Mouse (Mus musculus) midbrain, embryonic 16.5 days (tissue): Measurements from ENCODE around the gene Clec9a. TPM values are rescaled to one million over a fixed set of nuclear protein-coding genes. Genes with fewer than 3 reads are reported as not detected.

Experiments
- ATAC-seq: fragments of 200-750 bp; cut with Nextera tagmentation; 2 replicates; pipeline ENCODE4 v1.8.0; 2017; ENCODE audit warnings: moderate TSS enrichment
- H3K27ac ChIP-seq: fragments of 300-500 bp; sonication (generic); 2 replicates; pipeline ENCODE4 v1.5.1; 2014; ENCODE audit warnings: mild to moderate bottlenecking, low read length, mixed read lengths
- H3K27me3 ChIP-seq: fragments of 300-500 bp; sonication (generic); 2 replicates; pipeline ENCODE4 v1.6.1; 2014; ENCODE audit warnings: low read depth, low read length, mixed read lengths; ENCODE audit not compliant: control insufficient read depth, insufficient read depth
- H3K36me3 ChIP-seq: fragments of 300-500 bp; sonication (generic); 2 replicates; pipeline ENCODE4 v1.6.1; 2014; ENCODE audit warnings: mild to moderate bottlenecking, low read length, moderate library complexity, mixed read lengths; ENCODE audit not compliant: control insufficient read depth, insufficient read depth
- H3K4me1 ChIP-seq: fragments of 300-500 bp; sonication (generic); 2 replicates; pipeline ENCODE4 v1.6.1; 2014; ENCODE audit warnings: mild to moderate bottlenecking, low read length, mixed read lengths; ENCODE audit not compliant: control insufficient read depth, insufficient read depth
- H3K4me2 ChIP-seq: fragments of 300-500 bp; sonication (generic); 2 replicates; pipeline ENCODE4 v1.6.1; 2014; ENCODE audit warnings: mild to moderate bottlenecking, low read length, mixed read lengths
- H3K4me3 ChIP-seq: fragments of 300-500 bp; sonication (generic); 2 replicates; pipeline ENCODE4 v1.5.1; 2014; ENCODE audit warnings: low read depth, mild to moderate bottlenecking, low read length, moderate library complexity, mixed read lengths
- H3K9ac ChIP-seq: fragments of 300-500 bp; sonication (generic); 2 replicates; pipeline ENCODE4 v1.6.1; 2014; ENCODE audit warnings: low read depth, low read length, mixed read lengths
- H3K9me3 ChIP-seq: fragments of 300-500 bp; sonication (generic); replicated peaks from 2 replicates; pipeline ENCODE4 v1.6.1; 2014; ENCODE audit warnings: mild to moderate bottlenecking, low read length, mixed read lengths; ENCODE audit not compliant: control insufficient read depth, poor library complexity, severe bottlenecking
- WGBS: fragments of 180-500 bp; shearing (Covaris S2); extraction: QIAGEN DNeasy Blood & Tissue Kit; methylation state at CpG from one replicate; pipeline ENCODE4 v1.1.7; 2014; 5-methylcytosine and 5-hydroxymethylcytosine counted together
- polyA plus RNA-seq: library from polyadenylated mRNA; unstranded; fragments of >200 nt; fragmentation: Nextera tagmentation; extraction: Ambion mirVana; gene quantifications from 2 replicates; pipeline ENCODE4 v1.2.1, GENCODE M21; 2015

Clec9a gene
- polyA plus RNA-seq, 1 experiment from 2014 or later: 0.45 TPM

DNA sequence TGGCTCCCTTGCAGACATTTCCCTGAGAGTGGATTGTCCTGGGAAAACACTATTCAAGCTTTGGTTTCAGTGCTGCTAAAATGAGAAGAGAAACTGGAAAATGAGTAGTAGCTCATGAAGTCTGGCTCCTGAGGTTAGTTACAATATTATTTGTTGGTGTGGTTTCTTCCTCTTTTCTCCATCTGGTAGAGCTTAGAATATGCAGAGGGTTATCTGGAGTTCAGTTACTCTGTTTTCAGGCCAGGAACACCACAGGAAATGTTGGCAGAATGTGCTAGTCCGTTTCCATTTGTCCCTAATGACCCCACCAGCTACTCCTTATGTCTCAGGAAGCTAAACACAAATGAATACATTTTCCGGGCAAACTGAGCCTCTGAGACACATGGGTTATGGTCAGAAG is 1.3 kb upstream of the Clec9a start:
- Histone ChIP-seq H3K9me3 (no peaks in the 10 kb centered on the region), H3K36me3 (no peaks in the 10 kb centered on the region), H3K27me3 (no peaks in the 10 kb centered on the region), H3K4me2 (no peak overlapping the region), H3K4me3 (no peak overlapping the region), H3K27ac (no peak overlapping the region), H3K4me1 (no peaks in the 10 kb centered on the region), H3K9ac (no peak overlapping the region)
- 63% methylated on average over 2 of the region's 2 CpGs for WGBS
- ATAC-seq: no peak

DNA sequence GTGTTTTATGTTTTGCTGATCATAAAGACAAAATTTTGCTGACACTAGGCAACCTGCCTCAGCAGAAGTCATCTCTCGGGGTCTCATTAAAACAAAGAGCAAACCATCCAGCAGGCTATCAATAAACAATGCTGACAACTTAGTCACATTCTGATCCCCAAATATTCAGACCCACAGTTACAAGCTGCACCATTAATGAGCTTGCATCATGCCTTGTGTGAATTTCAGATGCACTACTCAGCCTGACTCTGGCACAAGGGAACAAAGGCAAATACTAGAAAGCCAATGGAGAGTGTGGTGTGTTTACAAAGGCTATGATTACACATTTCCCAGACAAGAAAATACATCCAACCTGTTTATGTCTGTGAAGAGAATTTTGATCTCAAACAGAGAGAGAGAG is 5.5 kb downstream of the Clec9a start:
- no peaks in the 10 kb centered on the region for H3K36me3 ChIP-seq
- H3K4me3 ChIP-seq: no peak overlapping the region
- H3K9ac ChIP-seq: no peak overlapping the region
- H3K4me1 ChIP-seq: no peaks in the 10 kb centered on the region
- no peak overlapping the region; the same call in 1 of the 2 replicates for H3K27ac ChIP-seq
- ATAC-seq: peak; percentile 82
- H3K4me2 ChIP-seq: no peak overlapping the region
- no peaks in the 10 kb centered on the region for H3K9me3 ChIP-seq
- 77% methylated on average over 1 of the region's 1 CpGs for WGBS
- no peaks in the 10 kb centered on the region for H3K27me3 ChIP-seq

DNA sequence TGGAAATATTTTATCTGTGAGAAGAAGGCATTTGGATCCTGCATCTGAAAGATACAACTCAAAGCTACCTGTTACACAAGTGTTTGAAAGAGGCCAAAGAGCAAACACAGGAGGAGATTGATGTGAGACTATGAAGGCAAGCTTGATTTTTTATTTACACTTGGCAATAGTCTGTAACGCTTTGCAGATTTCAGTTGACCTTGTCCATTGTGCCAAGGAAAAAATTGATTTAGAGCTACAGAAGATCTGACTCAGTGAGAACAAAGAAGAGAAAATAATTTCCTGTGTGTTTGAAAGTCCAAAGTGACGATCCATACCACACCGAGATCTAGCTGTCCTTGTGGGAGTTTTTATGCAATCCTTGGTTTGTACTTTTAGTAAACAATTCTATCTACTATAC is 13.6 kb downstream of the Clec9a start:
- Histone ChIP-seq H3K4me2 (no peak overlapping the region), H3K4me3 (no peak overlapping the region), H3K27me3 (no peaks in the 10 kb centered on the region), H3K27ac (no peak overlapping the region), H3K9me3 (no peaks in the 10 kb centered on the region), H3K36me3 (no peaks in the 10 kb centered on the region), H3K9ac (no peak overlapping the region), H3K4me1 (no peaks in the 10 kb centered on the region; the same call in 1 of the 2 replicates)
- no peak for ATAC-seq
- WGBS: 81% methylated on average over 3 of the region's 3 CpGs

DNA sequence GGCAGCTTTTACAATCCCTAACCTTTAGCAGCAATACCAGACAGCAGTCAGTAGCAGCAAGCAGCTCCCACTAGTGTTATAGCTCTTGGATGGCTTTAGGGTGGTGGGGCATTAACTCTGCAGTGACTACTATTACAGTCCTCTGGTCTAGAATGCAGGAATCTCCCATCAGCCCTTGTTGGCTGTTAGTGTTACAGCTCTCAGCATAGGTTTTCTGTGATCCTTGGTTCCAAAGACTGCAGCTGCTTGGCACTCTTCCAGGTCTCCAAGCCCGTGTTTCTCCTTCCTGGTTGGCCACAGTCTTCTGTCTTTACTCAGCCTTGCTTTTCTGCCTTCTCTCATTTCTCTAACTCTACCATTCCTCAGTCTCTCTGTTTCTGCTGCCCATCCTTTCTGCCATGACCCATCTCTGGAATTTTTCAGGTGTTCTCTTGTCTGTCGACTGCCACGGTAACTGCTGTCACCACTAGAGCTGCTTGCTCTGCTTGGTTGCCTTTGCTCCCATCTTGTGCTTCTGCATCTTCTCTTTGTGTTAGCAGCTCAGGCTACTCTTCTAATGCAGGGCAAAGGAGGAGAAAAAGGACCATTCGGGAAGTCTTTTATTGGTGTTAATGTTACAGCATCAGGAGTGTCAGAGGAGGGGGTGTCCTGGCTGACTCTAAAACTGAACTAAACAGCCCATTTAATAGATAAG is 14.5 kb downstream of the Clec9a start:
- Histone ChIP-seq H3K4me1 (no peaks in the 10 kb centered on the region; the same call in 1 of the 2 replicates), H3K4me2 (no peak overlapping the region), H3K27ac (no peak overlapping the region)

DNA sequence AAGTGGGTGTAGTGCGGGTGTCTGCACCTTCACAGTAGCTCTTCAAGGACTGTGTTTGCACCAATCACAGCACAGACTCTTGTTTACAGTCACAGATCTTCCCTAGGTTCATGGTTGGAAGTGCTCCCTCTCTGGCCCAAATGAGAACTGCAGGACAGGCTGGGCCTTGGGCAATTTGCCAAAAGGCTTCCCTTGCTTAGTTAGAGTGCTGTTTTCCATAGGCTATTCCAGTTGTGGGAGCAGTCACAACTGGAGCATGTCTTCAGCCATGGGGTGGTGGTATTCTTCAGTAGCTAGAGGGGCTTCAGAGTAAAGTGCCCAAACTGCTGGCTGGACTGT is 15.0 kb downstream of the Clec9a start:
- Histone ChIP-seq H3K27me3 (no peaks in the 10 kb centered on the region), H3K9ac (no peak overlapping the region), H3K36me3 (no peaks in the 10 kb centered on the region), H3K27ac (no peak overlapping the region), H3K9me3 (no peaks in the 10 kb centered on the region), H3K4me2 (no peak overlapping the region), H3K4me3 (no peak overlapping the region), H3K4me1 (no peaks in the 10 kb centered on the region; the same call in 1 of the 2 replicates)
- ATAC-seq: peak; percentile 82
- WGBS: 29% methylated on average over 1 of the region's 1 CpGs

More for the DNA sequence above, 14.5 kb downstream of the Clec9a start:
- ATAC-seq: no peak
- H3K4me3 ChIP-seq: no peak overlapping the region
- no peak overlapping the region for H3K9ac ChIP-seq
- no peaks in the 10 kb centered on the region for H3K36me3 ChIP-seq
- 69% methylated on average over 4 of the region's 4 CpGs for WGBS
- H3K27me3 ChIP-seq: no peaks in the 10 kb centered on the region
- no peaks in the 10 kb centered on the region for H3K9me3 ChIP-seq

DNA sequence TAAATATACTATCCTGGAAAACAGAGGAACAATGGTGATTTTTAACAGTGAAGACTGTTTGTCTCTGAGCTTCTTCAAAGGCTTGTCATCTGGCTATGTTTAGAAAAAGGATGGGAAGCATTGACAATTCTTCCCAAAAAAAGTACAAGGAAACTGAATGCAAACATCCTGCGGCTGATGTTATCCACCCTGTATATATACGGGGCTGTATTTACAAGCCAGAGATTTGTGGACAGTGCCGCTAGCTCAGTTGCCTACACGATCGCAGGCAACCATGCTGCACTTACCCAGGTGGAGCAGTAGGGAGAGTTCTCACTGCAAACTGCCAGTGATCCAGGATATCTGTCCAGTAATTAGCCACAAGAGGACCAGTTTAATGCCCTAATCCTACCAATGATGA is 16.6 kb downstream of the Clec9a start:
- H3K27ac ChIP-seq: no peak overlapping the region
- no peaks in the 10 kb centered on the region for H3K36me3 ChIP-seq
- no peak overlapping the region for H3K4me2 ChIP-seq
- 72% methylated on average over 5 of the region's 5 CpGs for WGBS
- no peak overlapping the region for H3K4me3 ChIP-seq
- ATAC-seq: no peak
- H3K27me3 ChIP-seq: no peaks in the 10 kb centered on the region
- H3K9ac ChIP-seq: no peak overlapping the region
- H3K4me1 ChIP-seq: no peaks in the 10 kb centered on the region; the same call in 1 of the 2 replicates
- no peaks in the 10 kb centered on the region for H3K9me3 ChIP-seq

DNA sequence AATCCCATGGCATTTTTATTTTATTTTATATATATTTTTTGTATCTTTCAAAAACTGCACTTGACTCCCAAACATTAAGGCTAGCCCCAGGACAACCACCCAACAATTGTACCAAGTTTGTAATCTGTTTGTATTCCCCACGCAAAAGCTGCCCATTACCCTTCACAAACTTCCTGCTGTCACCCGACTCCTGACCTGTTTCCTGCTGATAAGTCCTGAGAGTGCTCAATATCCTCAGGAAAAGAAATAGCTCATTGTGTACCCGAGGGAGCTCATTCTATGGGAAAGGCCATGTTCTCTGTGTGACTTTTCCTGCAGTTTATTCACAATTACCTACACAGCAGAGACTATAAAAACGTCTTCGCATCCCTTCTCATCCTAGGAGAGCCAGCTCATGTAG is 17.1 kb downstream of the Clec9a start:
- Histone ChIP-seq H3K4me1 (no peaks in the 10 kb centered on the region; the same call in 1 of the 2 replicates), H3K4me3 (no peak overlapping the region), H3K9ac (no peak overlapping the region), H3K27me3 (no peaks in the 10 kb centered on the region), H3K4me2 (no peak overlapping the region), H3K9me3 (no peaks in the 10 kb centered on the region), H3K27ac (no peak overlapping the region), H3K36me3 (no peaks in the 10 kb centered on the region)
- 43% methylated on average over 5 of the region's 5 CpGs for WGBS
- ATAC-seq: no peak

DNA sequence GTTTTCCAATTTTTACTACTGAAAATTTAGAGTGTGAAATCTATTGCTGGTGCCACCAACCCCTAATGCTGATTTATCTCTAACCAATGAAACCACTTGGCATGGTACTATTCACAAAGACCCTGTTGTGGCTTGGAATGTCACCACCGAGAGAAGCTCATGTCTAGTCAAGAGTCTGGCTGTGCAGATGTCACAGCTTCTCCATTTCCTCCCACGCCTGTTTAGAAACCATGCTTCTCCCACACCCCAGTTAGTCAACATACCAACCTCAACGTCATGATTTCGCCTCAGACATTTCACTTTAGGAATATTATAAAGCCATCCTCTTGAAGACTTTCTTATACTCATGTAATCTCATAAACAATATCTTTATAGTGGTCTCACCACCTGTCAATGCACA is 18.6 kb downstream of the Clec9a start:
- H3K9ac ChIP-seq: no peak overlapping the region
- WGBS: 90% methylated on average over 4 of the region's 4 CpGs
- ATAC-seq: no peak
- no peaks in the 10 kb centered on the region for H3K27me3 ChIP-seq
- H3K27ac ChIP-seq: no peak overlapping the region
- H3K4me2 ChIP-seq: no peak overlapping the region
- no peaks in the 10 kb centered on the region for H3K36me3 ChIP-seq
- H3K4me1 ChIP-seq: no peaks in the 10 kb centered on the region; the same call in 1 of the 2 replicates
- H3K9me3 ChIP-seq: no peaks in the 10 kb centered on the region
- no peak overlapping the region for H3K4me3 ChIP-seq

DNA sequence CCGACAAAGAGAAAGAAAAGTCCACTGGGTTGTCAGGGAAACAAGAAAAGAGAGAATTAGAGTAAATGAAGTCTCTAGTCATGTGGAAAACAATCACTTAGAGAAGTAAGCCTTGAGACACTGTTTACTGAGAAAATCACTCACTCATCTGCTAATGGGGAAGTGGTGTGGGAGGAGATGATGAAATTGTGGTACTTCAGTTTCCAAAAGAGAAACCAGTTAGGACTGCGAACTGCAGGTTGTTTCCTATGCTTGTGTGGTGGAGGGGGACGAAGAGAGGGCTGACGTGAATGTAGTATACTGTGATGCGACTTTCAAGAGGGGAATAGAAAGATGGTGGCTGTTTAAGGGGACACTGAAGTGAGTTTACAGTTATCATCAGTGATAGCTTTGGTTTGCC is 25.6 kb downstream of the Clec9a start:
- Histone ChIP-seq H3K36me3 (no peaks in the 10 kb centered on the region), H3K27ac (no peak overlapping the region), H3K4me3 (no peak overlapping the region), H3K4me2 (no peak overlapping the region), H3K9me3 (no peaks in the 10 kb centered on the region), H3K4me1 (no peaks in the 10 kb centered on the region), H3K9ac (no peak overlapping the region), H3K27me3 (no peaks in the 10 kb centered on the region)
- 58% methylated on average over 5 of the region's 5 CpGs for WGBS
- ATAC-seq: no peak
